Mouse (Mus musculus) lung, postnatal 10 days (tissue): ENCODE results near the gene Il21r.

Source experiments
- DNase-seq: peaks from one replicate; pipeline ENCODE4 v3.0.0; 2021

Gene Il21r

DNA sequence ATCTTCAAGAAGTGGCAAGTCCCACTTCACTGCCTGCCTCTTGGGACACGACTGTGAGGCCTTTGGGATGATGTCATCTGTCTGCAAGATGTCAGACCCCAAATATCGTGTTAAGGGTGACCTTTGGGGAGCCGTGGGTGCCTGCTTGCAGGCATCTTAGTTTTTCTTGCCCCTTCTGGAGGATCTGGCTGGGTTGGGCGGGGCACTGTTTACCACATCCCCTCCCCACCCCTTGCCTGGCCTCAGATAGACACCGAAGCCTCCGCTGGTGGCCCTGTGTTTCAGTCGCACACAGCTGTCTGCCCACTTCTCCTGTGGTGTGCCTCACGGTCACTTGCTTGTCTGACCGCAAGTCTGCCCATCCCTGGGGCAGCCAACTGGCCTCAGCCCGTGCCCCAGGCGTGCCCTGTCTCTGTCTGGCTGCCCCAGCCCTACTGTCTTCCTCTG lies at the start of gene Il21r:
Gene Il21r, plus strand, starts transcription at position 245 of the 447 bp plus-strand sequence.
- DNase-seq: no peak

DNA sequence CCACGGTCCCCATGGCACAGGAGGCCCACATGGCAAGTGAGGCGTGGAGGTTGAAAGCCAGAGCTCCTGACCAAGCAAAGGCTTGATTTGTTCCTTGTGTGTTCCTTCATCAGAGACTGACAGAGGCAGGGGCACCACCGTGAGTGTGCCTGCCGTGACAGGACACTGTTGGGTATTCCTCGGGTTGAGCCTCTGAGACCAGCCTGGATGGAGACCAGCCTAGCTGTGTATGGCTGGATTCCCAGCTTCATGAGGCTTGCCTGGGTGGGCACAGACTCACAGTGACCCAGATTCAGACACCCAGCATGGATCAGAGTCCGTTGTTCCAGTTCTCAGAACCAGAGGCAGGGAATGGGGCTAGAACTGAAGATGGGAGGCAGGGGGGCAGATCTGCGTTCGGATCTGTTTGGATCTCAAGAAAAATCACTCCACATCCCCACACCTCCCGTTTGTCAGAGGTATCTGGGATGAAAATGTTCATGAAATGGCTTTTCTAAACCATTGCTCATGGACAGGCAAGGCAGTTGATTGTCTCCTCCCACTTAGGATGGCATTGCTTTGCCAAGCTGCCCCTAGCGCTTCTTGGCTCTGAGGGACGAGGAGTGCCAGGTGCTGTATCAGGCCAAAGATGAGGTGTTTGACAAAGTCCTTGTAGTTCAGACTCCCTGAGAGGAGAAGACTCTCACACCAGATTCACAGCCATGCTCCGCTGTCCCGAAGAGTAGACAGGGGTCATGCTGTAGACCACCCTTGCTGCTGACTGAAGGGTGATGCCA lies 49.4 kb upstream of the Il21r start:
- no peak for DNase-seq

DNA sequence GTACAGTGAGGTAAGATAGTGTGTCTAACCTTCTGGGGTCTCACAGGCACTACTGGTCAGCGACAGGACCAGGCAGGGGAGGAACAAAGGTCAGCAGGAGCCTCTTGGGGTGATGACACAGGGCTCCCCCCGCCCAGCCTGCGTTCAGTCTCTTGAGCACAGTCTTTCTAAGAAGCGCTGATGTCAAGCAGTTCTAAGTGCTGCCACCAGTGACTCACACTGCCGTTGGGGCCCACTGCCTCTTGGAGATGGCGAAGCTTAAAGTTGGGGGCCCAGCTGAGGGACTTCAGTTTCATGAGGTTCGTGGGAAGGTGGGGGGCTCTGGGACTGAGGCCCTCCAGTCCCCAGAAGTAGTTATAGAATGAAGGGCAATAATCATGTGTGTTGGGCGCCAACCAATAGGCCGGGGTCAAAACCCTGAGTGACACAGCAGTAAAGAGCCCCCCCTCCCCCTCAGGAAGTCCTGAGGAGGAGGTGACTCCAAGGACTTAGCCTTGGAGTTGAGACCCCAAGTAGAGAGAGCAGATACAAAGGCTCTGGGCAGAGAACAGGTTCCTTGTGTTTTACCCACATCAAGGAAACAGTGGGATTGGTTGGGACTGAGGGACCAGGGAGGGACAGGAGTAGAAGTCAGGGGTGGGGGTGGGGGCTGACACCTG lies 48.6 kb upstream of the Il21r start:
- DNase-seq: no peak

DNA sequence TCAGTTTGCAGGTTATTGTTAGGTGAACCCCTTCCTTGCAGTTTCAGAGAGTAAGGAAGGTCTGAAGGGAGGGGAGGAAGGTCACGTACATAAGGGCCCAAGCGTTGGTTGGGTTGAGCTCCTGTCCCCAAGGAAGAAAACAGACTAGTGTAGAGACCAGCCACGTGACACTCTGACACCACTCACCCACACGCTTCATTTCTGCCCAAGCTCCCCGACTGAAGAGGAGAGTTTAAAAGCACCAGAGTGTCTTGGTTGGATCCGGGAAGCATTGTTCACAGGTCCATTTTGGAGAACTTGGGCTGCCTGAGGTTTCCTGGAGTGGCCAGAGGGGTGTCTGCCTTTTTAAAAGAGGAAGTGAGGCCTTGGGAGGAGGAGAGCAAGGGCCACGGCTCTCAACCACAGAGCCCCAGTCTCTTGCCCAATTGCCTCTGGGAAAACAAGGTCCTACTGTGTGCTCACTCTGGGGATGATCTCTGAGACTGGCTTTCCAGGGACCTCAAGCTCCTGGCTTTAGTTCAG lies 47.8 kb upstream of the Il21r start:
- no peak for DNase-seq

DNA sequence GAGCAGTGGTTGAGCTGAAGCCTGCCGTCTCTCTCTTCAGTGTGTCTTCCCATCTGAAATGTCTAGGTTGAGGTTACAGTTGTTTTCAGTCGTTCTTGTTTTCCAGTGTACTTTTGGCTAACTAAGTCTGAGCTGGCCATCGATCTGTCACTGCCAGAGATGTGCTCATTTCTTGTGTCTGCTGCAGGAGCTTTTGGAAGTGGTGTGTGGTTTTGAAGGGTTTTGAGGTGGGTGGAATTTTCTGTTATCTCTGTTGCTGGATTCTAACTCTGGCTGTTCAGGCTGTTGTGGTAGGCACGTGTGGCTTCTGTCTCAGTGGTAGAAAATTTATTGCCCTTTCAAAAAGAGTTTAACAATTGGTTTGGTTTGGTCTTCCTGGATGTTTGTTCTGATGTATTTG lies 47.1 kb upstream of the Il21r start:
- DNase-seq: no peak

DNA sequence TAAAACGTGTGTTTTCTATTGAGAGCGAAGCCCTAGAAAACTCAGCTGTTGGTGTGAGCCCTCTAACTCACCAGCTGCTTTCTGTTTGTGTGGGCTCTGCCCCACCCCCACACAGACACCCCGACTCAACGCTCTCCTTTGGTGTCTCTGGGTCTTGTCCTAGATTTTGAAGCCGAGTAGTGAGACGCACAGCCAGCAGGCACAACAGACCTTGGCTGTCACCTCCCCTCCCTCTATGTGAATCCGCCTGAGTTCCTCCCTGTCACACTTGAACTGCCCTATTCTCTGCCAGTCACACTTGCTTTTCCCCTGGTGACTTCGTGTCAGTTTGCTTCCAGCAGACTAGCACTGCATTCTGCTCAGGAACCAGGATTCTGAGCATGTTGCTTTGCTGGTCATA lies 46.4 kb upstream of the Il21r start:
- DNase-seq: peak; percentile 68

DNA sequence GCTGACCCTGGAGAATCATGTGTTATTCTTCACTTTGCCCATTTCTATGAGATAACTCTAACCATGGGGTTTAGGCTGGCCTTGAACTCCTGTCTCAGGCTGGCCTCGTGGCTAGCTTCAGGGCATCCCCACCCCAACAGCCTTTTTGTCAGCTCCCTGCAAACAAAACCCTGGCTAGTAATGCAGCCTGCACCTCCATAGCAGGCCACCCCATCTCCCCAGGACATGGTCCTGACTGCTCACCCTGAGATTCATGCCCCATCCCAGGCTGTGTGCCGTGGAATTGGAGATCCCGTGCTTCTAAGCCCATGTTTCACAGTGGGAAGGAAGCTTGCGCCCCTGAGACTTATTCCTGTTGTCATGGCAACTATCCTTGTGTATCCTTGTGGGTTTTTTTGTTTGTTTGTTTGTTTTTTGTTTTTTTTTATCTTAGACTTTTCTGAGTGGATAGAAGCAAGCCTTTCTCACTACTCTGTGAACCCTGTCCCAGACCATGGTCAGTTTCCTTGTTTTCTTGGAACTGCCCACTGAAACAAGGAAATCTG lies 44.8 kb upstream of the Il21r start:
- DNase-seq: no peak

DNA sequence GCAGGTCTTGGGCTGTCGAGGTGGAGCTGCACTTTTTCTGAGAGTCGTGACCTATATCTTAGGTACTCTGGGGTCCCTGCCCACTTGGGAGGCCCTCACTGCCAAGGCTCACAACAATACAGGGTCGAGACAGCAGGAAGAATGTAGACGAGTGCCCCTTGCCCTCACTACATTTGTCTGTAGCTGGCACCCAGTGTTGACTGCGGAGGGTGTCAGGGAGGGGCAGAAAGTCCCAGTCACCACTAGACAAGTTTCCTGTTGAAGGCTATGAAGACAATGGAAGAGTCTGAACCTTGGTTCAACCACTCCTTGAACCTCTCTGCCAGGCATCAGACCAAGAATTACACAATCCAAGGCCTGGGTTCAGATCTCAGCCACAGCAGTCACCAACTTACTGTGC lies 44.2 kb upstream of the Il21r start:
- peak; percentile 63 for DNase-seq

DNA sequence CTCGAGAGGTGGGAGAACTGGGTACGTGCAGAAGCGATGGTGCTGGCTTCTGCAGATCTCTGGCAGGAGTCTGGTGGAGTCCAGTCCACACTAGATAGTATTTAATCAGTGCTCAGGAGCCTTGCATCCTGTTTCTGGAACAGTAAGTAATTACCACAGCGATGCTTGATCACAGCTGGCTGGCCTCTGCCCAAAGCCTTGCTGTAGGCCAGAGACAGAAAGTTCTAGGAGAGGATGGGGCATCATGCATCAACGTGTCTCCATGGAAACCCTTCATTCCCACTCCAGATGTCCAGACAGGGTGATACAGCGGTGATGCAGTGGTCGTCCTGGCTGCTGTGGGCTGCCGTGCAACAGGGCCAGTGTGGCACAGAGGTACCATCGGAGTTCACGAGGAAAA lies 43.7 kb upstream of the Il21r start:
- DNase-seq: no peak

DNA sequence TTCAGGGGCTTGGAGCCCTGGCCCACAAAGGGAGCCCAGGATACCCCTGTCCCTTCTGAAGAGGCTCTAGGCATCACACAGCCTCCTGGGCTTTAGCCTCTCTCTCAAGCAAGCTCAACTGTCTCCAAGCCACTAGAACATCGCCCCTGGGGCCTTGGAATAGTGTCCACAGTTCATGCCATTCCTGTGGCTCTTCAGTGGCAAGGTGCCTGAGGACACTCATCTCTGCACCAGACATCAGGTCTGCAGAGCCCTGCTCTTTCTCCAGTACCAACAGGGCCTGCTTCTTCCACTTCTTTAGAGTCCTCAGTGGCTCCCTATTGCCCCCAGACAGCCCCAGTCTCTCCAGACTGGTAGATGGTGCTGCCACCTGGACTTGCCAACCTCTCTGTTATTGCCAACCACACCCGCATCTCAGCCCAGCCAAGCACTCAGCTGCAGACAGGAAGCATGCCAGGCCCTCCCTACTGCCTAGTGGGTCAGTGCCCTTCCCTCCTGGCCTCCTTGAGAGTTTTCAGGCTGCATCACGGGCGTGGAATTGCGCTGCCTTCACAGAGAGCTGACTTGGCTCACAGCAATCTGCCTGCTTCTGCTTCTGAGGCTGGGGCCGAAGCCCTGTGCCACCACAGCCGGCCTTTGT lies 43.0 kb upstream of the Il21r start:
- DNase-seq: peak; percentile 83

DNA sequence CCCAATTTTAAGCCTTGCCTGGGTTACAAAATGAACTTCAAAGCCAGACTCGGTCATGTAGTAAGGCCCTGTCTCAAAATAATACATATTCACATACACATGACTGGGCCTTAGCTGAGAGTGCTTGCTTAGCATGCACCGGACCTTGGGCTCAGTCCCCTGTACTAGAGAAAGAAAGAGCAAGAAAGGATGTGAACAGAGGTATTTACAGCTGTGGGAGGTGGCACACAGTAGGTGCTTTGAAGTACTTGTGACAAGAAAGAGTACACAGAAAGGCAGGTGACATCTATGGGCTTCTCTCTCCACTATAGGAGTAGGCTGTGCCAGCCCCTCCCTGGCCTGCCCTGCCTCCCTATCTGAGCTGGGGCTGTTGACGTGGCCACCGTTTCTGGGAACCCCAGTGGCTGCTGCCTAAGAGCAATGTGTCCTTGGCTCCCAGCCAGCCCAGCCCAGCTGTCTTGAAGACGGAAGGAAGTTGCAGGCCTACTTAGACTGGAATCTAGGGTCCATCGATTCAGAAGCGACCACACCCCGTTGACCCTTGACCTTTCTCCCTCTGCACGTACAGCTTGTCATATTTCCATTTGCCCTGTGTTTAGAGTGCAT lies 42.0 kb upstream of the Il21r start:
- peak; percentile 95 for DNase-seq

DNA sequence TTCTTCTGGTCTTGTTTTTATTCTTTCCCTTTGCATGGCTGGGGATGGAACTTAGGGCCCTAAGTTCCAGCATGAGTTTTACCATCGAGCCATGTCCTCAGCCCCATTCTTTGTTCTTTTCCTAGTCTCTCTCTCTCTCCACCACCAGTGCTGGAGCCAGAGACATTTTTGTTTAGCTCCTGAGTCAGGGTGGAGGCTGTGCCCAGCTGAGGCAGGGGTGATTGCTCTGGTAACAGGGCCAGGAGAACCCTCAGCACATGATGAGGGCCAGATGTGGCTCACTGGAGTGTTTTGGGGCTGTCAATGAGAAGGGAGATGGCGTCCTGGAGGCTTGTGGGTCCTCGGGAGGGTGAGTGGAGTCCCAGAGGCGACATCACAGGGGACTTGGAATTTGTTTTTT lies 40.8 kb upstream of the Il21r start:
- DNase-seq: no peak

DNA sequence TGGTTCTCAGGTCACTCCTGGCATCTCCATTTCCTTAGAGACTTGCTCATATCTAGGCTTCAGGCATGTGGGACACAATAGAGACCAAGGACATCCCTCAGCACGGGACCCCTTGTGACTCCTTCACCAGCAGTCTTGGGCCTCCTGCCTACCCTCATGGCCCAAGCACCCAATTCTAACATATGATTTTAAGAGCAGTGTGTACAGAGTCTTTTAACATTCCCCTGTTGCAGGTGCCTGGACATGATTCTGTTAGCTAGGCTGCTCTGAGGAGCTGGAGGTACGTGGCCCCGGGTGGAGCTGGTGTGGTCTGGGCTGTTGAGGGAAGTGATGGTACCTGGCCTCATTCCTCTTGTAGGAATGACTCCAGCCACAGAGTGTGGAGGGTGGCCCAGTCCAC lies 40.1 kb upstream of the Il21r start:
- DNase-seq: no peak

DNA sequence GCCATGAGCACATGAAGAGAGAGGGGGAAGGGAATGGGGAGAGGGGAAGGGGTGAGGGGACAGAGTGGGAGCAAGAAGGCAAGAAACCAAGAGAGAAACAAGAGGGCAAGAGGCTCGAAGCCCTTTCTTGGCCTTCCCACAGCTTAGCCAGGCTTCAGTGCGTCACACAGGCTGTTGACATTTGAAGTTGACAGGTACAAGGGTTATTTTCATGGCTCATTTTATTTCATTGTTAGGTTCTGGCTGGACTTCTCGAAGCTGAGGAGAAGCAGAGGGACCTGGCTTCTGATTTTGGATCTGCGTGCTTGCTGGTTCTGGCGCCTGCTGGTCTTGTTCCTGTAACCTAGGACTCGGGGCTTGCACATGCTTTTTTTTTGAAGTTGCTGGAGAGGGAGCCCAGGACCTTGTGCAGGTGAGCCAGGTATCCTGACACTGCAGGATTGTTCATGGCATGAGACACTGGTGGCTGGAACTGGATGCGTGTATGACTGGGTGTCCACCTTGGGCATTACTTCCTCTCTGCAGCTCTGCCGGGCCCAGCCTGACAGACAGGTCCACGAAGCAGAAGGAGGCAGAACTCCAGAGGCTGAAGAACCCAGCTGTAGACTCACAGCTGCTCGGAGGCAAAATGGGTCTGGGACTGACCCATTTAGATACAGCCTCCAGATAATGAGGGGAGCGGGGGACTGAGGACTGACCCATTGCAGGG lies 38.8 kb upstream of the Il21r start:
- DNase-seq: no peak

DNA sequence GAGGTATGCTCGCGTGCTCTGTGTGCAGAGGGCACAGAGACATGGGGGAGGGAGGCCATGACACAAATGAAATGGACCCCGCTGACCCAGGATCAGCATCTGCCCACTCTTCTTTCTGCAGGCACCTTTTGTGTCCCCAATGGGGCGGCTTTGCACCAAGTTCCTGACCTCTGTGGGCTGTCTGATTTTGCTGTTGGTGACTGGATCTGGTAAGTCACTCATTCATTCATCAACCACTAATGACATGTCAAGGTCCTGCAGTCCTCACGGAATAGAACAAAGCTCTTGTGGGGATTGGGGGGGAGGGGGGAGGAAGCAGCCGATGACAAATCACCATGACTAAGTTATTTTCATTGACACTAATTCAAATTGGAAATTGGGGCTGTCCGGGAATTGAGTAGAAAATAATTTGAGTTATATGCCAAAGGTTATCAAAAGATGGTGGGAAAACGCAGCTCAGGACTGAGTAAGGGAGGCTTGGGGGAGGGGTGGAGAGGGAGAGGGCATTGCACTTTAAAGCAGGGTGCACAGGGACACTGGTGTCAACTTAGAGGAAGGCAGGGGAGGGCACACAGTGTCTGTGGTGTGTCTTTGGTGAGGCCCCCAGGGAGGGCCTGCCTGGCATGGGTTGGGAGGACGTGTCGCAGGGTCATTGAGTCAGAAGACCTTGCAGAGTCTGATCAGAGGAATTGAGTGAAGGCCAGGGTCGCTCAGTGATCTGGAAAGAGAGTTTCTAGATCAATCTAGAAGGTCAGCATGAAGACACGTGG lies 37.5 kb upstream of the Il21r start:
- DNase-seq: no peak

DNA sequence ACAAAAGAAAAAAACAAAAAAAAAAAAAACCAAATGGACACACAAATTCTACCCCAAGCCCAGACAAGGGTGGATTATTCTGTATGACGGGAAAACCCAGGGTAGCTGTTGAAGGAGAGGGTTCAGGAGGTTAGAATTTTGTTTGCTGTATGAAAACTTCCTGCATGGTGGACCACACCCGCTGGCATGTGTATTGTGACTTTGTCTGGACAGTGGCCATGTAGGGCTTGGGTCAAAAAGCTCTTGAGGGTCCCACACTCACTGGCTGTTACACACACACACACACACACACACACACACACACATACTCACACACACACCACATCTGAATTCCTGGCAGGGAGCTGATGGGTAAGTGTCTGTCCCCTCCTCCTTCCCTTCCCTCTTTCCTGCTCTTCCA lies 36.8 kb upstream of the Il21r start:
- DNase-seq: peak; percentile 77

DNA sequence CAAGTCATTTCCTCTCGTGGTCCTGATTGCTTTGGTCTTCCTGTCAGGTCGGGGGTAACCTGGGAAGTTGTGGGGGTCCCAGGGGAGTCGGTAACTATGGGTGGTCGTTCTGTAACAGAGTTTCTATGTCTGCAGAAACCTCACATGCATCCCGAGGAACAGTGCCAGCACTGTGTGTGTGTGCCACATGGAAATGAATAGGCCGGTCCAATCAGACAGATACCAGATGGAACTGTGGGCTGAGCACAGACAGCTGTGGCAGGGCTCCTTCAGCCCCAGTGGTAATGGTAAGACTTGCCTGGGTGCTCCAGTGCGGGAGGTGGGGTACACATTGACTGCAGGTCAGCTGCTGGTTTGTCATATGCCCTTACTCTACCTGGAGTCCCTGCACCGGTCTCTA lies 34.3 kb upstream of the Il21r start:
- no peak for DNase-seq

DNA sequence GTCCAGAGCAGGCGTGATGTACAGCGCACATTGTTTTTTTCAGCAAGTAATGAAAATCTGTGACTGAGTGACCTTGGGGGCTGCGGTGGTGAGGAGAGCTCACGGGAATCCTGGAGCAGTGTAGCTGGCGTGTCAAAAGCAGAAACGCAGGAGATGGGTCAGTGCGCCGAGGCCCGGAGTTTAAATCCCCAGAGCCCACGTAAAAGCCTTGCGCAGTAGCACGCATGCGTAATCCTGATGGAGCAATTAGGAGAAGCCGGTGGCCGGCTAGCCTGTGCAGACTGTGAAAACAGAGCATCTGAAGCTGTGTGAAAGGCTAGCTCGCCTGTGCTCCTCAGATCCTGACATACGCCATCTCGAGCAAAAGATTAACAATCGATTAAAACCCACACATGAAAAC lies 31.3 kb upstream of the Il21r start:
- no peak for DNase-seq

DNA sequence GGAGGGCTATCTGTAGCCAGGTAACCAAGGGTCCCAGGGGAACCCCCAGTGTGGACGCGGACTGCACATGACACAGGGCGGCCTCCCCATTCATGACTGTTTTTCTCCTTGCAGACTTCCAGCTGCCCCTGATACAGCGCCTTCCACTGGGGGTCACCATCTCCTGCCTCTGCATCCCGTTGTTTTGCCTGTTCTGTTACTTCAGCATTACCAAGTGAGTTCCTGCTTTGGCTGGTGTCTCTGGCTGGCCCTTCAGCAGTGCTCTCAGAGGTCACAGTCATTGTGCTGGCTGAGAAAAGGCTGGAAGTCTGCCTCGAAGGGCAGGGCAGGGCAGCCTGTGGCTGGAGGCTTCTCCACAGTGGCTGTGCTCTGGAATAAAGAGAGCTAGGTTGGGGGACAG lies 30.5 kb upstream of the Il21r start:
- no peak for DNase-seq

DNA sequence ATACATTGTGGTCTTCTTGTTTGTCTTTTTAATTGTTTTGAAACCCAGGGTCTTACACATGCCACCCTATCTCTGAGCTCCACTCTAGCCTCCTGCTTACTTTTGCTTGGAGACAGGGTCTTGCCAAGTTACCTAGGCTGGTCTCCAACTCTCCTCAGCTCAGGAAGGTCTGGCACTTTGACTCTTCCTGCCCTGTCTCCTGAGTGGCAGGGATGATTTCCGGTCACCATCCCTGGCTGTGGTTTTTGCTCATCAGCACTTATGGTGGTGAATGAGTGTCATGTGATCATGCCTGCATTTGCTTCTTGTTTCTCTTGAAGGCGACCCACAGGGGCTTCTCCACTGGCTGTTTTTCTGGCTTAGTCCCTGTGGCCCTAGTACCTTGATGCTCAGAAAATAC lies 29.4 kb upstream of the Il21r start:
- no peak for DNase-seq

DNA sequence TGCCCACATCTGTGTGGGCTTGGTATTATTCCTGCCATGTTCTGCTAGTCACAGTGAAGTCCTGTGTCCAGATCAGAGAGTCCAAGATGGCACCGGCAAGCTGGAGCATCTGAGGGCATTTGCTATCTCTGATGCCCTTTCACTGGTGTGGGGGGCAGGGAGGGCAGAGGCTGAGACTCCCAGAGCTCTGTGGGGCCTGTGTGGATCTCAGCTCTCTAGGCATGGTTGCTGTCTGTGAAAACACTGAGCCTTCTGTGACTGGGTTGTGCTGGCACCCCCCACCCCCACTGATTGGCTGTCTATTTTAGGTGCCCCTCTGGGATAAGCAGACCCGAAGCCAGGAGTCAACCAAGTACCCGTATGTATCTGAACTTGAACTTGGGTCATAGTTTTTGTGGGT lies 28.4 kb upstream of the Il21r start:
- no peak for DNase-seq
